Mouse (Mus musculus): ENCODE data around the gene Ammecr1. TPM values are rescaled to one million over a fixed set of nuclear protein-coding genes. Genes with fewer than 3 reads are reported as not detected.

Gene Ammecr1
- polyA plus RNA-seq, 1 experiment from 2014 or later: 4.1 TPM

GRCm38 (mm10) chrX:142821846-142822245 lies 144.7 kb downstream of the Ammecr1 start:
- WGBS: 38% methylated on average over 3 of the region's 3 CpGs

DNA sequence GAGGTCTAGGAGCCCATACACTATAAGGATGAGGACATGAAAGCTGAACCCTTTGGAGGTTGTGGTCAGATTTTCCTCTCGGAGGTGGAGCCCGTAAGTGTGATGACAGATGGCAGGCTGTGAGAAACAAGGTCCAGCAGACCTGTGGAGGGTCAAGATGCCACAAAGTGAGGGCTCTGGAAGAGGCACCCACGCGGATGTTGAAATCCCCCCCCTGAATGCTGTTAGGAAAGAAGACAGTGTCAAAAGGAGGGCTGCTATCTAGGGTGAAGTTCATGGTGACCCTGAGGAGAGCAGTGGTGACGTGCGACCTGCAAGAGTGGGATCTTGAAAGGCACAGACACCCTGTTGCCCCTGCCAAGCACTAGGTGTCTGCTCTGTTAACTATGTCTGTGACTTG lies 145.3 kb downstream of the Ammecr1 start:
- no peaks in the 10 kb centered on the region for H3K4me1 ChIP-seq (replicated peaks)
- 83% methylated on average over 6 of the region's 6 CpGs for WGBS
- ATAC-seq (ENCODE audit: low FRiP score, low read depth): no peak
- no peaks in the 10 kb centered on the region for H3K9me3 ChIP-seq
- H3K27ac ChIP-seq (replicated peaks): no peak overlapping the region
- no peak overlapping the region for H3K4me3 ChIP-seq
- no peak overlapping the region for H3K9ac ChIP-seq
- H3K4me2 ChIP-seq: no peak overlapping the region
- H3K36me3 ChIP-seq: no peaks in the 10 kb centered on the region
- H3K27me3 ChIP-seq: no peaks in the 10 kb centered on the region

More at GRCm38 (mm10) chrX:142821846-142822245, 144.7 kb downstream of the Ammecr1 start:
- Histone ChIP-seq H3K9ac (no peak overlapping the region), H3K4me1 (replicated peaks) (no peaks in the 10 kb centered on the region), H3K4me2 (no peak overlapping the region), H3K27ac (replicated peaks) (no peak overlapping the region), H3K4me3 (no peak overlapping the region), H3K27me3 (no peaks in the 10 kb centered on the region), H3K36me3 (no peaks in the 10 kb centered on the region), H3K9me3 (no peaks in the 10 kb centered on the region)
- ATAC-seq (ENCODE audit: low FRiP score, low read depth): no peak

DNA sequence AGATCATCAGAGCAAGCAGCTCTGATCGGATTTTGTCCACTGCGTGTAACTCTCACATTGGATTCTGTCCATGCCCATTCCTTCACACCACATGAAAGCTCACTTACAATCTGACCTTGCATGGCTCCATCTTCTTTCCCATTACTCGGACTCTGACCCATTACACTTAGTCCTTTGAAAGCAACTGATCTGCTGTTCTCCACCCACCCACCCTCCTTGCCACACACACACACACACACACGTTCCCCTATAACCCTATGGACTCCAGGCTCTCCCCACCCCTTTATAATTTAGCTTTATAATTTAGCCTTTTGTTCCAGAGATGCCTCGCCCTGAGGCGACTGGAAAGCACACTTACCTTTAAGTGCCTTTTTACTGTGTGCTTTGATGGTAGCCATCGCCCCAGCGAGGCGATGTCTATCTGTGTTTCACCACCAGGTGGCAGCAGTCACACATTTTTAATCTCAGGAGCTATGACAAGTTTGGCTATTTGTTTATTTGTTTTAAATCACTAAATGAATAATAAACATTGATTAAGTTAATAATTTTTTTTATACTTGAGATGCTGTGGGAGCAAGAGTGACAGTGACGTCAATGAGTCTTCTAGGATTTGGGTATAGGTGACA lies 148.4 kb downstream of the Ammecr1 start:
- Histone ChIP-seq H3K36me3 (no peaks in the 10 kb centered on the region), H3K27me3 (no peaks in the 10 kb centered on the region), H3K4me1 (replicated peaks) (no peaks in the 10 kb centered on the region), H3K4me3 (no peak overlapping the region), H3K9me3 (no peaks in the 10 kb centered on the region), H3K9ac (no peak overlapping the region), H3K27ac (replicated peaks) (no peak overlapping the region), H3K4me2 (no peak overlapping the region)
- no peak for ATAC-seq (ENCODE audit: low FRiP score, low read depth)
- 47% methylated on average over 10 of the region's 10 CpGs for WGBS

DNA sequence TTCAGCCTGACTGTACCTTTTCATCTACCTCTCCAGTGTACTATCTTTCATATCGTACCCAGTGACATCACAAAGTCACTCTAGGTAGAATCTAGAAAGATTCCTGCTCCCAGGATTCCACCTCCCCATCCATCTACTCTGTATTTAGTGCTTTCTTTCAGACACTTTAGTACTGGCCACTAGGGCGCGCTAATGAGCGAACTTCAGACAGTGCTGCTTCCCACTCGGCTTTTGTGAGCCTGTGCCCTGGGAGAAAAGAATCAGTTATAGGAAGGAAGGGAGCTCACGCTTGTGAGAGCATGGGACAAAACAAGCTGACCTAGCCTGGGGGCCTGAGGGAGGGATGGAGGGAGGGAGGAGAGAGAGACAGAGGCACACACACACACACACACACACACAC lies 153.4 kb downstream of the Ammecr1 start:
- no peak overlapping the region for H3K27ac ChIP-seq (replicated peaks)
- no peak overlapping the region for H3K4me3 ChIP-seq
- no peak overlapping the region for H3K4me2 ChIP-seq
- H3K9ac ChIP-seq: no peak overlapping the region
- no peak for ATAC-seq (ENCODE audit: low FRiP score, low read depth)
- no peaks in the 10 kb centered on the region for H3K36me3 ChIP-seq
- H3K27me3 ChIP-seq: no peaks in the 10 kb centered on the region
- H3K9me3 ChIP-seq: no peaks in the 10 kb centered on the region
- WGBS: 25% methylated on average over 6 of the region's 6 CpGs
- no peaks in the 10 kb centered on the region for H3K4me1 ChIP-seq (replicated peaks)

DNA sequence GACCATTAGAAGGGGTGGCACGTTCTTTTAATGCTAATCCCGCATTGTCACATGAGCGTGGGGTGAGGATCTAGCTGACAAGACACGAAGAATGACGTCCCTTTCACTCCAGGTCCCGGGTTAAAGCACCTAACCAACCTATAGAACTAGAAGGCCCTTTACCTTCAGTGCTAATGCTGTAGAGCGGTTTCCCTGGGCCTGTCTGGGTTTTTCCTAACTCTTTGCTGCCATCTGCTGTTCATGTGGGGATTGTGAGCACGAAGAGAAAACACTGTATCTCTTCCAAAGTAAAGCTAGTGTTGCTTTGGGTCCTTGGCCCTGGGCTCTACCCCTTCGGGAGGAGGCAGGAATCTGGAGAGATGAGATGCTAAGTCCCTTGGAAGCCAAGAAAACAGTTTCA lies 158.1 kb downstream of the Ammecr1 start:
- Histone ChIP-seq H3K4me3 (no peak overlapping the region), H3K27ac (replicated peaks) (no peak overlapping the region), H3K4me1 (replicated peaks) (peaks cover 7% of the 10 kb centered on the region; the same call in 1 of the 2 replicates), H3K4me2 (no peak overlapping the region), H3K36me3 (no peaks in the 10 kb centered on the region), H3K9me3 (no peaks in the 10 kb centered on the region), H3K9ac (no peak overlapping the region), H3K27me3 (no peaks in the 10 kb centered on the region)
- no peak for ATAC-seq (ENCODE audit: low FRiP score, low read depth)
- WGBS: 46% methylated on average over 9 of the region's 9 CpGs

DNA sequence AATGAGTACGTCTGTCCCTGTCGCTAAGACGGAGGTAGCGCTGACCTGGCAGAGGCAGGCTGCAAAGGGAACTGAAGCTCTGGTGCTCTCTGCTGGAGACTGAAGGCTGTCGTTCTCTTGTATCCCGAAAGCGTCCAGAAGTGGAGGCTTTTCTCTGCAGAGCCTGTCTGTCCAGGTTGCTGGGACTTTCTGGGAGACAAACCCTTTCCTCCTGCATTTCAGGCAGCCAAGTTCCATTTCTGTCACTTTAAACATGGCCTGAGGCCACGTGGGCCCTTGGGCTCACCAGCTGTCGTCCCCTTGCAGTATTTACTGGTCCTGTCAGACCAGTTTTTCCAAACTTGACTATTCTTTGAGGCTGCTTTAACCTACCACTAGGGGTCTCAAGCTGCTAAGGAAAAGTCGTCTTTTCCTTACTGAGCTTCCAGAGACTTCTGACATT lies 159.9 kb downstream of the Ammecr1 start:
- Histone ChIP-seq H3K4me2 (no peak overlapping the region), H3K27me3 (no peaks in the 10 kb centered on the region), H3K9ac (no peak overlapping the region), H3K27ac (replicated peaks) (no peak overlapping the region), H3K4me1 (replicated peaks) (peaks cover 7% of the 10 kb centered on the region; the same call in 1 of the 2 replicates), H3K9me3 (no peaks in the 10 kb centered on the region), H3K36me3 (no peaks in the 10 kb centered on the region), H3K4me3 (no peak overlapping the region)
- WGBS: 37% methylated on average over 10 of the region's 10 CpGs
- peak; percentile 47; the same call in 1 of the 2 replicates for ATAC-seq (ENCODE audit: low FRiP score, low read depth)

GRCm38 (mm10) chrX:142806126-142806525 lies 160.4 kb downstream of the Ammecr1 start:
- H3K4me2 ChIP-seq: no peak overlapping the region
- H3K36me3 ChIP-seq: no peaks in the 10 kb centered on the region
- H3K27ac ChIP-seq (replicated peaks): no peak overlapping the region
- H3K9ac ChIP-seq: no peak overlapping the region
- ATAC-seq (ENCODE audit: low FRiP score, low read depth): no peak; the same call in 1 of the 2 replicates
- H3K27me3 ChIP-seq: no peaks in the 10 kb centered on the region
- H3K9me3 ChIP-seq: no peaks in the 10 kb centered on the region
- H3K4me1 ChIP-seq (replicated peaks): peaks cover 7% of the 10 kb centered on the region; the same call in 1 of the 2 replicates
- no peak overlapping the region for H3K4me3 ChIP-seq
- 81% methylated on average over 6 of the region's 6 CpGs for WGBS

DNA sequence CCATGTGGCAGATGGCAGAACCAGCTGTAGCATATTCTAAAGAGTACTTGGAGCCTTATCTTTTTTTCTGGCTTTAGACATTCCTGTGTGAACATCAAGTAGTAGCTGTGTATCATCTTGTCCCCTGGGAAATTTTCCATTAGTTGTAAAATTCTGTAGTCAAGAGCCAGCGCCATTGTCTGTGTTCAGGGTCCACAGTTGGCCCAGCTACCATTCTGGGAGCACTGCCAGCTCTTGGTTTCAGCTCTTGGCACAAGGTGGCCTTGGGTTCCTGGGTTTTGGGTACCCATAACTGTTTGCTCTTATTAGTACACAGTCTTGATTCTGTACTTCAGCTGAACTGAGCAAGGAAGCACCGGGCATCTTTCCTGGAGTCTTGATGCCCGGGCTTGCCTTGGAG lies 161.9 kb downstream of the Ammecr1 start:
- Histone ChIP-seq H3K27ac (replicated peaks) (no peak overlapping the region), H3K9me3 (no peaks in the 10 kb centered on the region), H3K4me2 (no peak overlapping the region), H3K36me3 (no peaks in the 10 kb centered on the region), H3K27me3 (no peaks in the 10 kb centered on the region), H3K4me3 (no peak overlapping the region), H3K9ac (no peak overlapping the region), H3K4me1 (replicated peaks) (peaks cover 7% of the 10 kb centered on the region; the same call in 1 of the 2 replicates)
- 65% methylated on average over 3 of the region's 3 CpGs for WGBS
- ATAC-seq (ENCODE audit: low FRiP score, low read depth): 0 out of 2 replicates have a peak, but pooled peaks have one; percentile 45

Small RNA genes lying within 50 kb of the gene (microRNA-seq; reads per million reads assigned to microRNA genes)
- gene Gm44351: not detected

Other genes with a start within 250 kb of the Ammecr1 start
- gene Rtl9, start 132.9 kb upstream of the Ammecr1 start, polyA plus RNA-seq (2015; fragmentation: Nextera tagmentation; extraction: Ambion mirVana): 0.64 and 0.92 TPM in 2 replicates

All from hindbrain, embryonic 15.5 days (tissue).